Mouse (Mus musculus) thymus, adult 2 months (tissue): ENCODE data around the gene Bcor. TPM values are rescaled to one million over a fixed set of nuclear protein-coding genes. Genes with fewer than 3 reads are reported as not detected.

Source experiments
- DNase-seq: peaks from one replicate; pipeline ENCODE4 v3.0.0; 2021
- H3K27ac ChIP-seq: fragments of 200-500 bp; 2 replicates; pipeline ENCODE4 v1.5.1; 2012; ENCODE audit warnings: low read length, control low read depth; ENCODE audit not compliant: control insufficient read depth, insufficient read depth
- H3K27me3 ChIP-seq: fragments of 200-500 bp; 2 replicates; pipeline ENCODE4 v1.6.1; 2012; ENCODE audit warnings: mild to moderate bottlenecking, low read length, moderate library complexity, mixed read lengths; ENCODE audit not compliant: control insufficient read depth, insufficient read depth
- H3K36me3 ChIP-seq: fragments of 200-500 bp; 2 replicates; pipeline ENCODE4 v1.6.1; 2012; ENCODE audit warnings: mild to moderate bottlenecking, low read length, moderate library complexity; ENCODE audit not compliant: control insufficient read depth, insufficient read depth
- H3K4me1 ChIP-seq: fragments of 200-500 bp; replicated peaks from 2 replicates; pipeline ENCODE4 v1.6.1; 2012; ENCODE audit warnings: low read length; ENCODE audit not compliant: control insufficient read depth, insufficient read depth
- H3K4me3 ChIP-seq: fragments of 200-500 bp; 2 replicates; pipeline ENCODE4 v1.5.1; 2012; ENCODE audit warnings: mild to moderate bottlenecking, low read length, control low read depth, moderate library complexity; ENCODE audit not compliant: control insufficient read depth, insufficient read depth
- CTCF ChIP-seq: fragments of 200-500 bp; IDR thresholded peaks from 2 replicates; pipeline ENCODE4 v1.5.1; 2012; ENCODE audit warnings: mild to moderate bottlenecking, control low read depth, low read length, moderate library complexity, borderline replicate concordance; ENCODE audit not compliant: control insufficient read depth, poor library complexity, insufficient read depth; ENCODE audit errors: extremely low read depth
- POLR2A ChIP-seq: fragments of 200-500 bp; IDR thresholded peaks from 2 replicates; pipeline ENCODE4 v1.6.1; 2012; ENCODE audit warnings: mild to moderate bottlenecking, low read length, control low read depth, moderate library complexity; ENCODE audit not compliant: control insufficient read depth, poor library complexity, insufficient read depth; ENCODE audit errors: extremely low read depth
- WGBS: fragments of 180-500 bp; shearing (Covaris S2); methylation state at CpG from one replicate; pipeline ENCODE4 v1.1.7; 2018; 5-methylcytosine and 5-hydroxymethylcytosine counted together
- polyA plus RNA-seq: library from polyadenylated mRNA; depleted of rRNA; stranded (reverse); fragments of >200 nt; gene quantifications from 2 replicates; pipeline ENCODE4 v1.2.3, GENCODE M21; 2012

Gene Bcor
- polyA plus RNA-seq, 1 experiment = 30.6 TPM

- no peak for TF ChIP-seq POLR2A
- no peak for TF ChIP-seq CTCF
- Histone ChIP-seq H3K36me3 (no peaks in the 10 kb centered on the region), H3K4me3 (peak overlapping the region; percentile 88), H3K27ac (peak overlapping the region; percentile 74), H3K27me3 (no peaks in the 10 kb centered on the region), H3K4me1 (peaks cover 25% of the 10 kb centered on the region)
- WGBS = 2% methylated on average over 47 of the region's 56 CpGs
- DNase-seq = peak; percentile 28
Observed at GRCm38 (mm10) chrX:12091431-12092061, 68.6 kb downstream of the Bcor start.

DNA sequence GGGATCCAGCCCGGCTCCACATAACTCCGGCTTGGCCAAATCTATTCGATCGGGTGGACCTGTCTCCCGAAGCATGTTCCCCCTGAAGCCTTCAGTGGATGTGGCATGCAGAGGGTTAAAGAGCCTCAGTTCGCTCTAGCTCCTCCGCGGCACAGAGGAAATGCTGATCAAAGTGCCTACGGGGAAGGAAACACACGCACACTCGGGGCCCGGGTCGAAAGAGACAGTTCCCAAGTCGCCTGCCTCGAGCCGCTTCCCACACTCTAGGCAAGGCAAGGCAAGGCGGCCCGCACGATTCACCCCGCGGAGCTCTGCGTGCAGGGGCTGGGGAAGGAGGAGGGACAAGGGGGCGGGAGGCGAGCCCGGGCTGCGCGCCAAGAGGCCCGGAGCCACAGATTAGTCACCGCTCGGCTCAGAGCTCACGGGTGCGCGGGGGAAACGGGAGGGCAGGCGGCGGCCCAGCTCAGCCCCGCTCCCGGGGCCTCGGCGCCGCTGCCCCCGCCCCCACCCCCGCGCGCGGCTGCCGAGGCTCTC, 69.2 kb downstream of the Bcor start:
- Histone ChIP-seq H3K36me3 (no peaks in the 10 kb centered on the region), H3K27ac (peak overlapping the region; percentile 74), H3K4me1 (peaks cover 25% of the 10 kb centered on the region), H3K27me3 (no peaks in the 10 kb centered on the region), H3K4me3 (peak overlapping the region; percentile 88)
- TF ChIP-seq POLR2A = 0 out of 2 replicates have a peak, but pooled peaks have one; percentile 47
- TF ChIP-seq CTCF = no peak
- WGBS = 1% methylated on average over 23 of the region's 47 CpGs
- DNase-seq = peak; percentile 59

- no peak for TF ChIP-seq CTCF
- peaks cover 25% of the 10 kb centered on the region for H3K4me1 ChIP-seq
- 14% methylated on average over 37 of the region's 37 CpGs for WGBS
- H3K36me3 ChIP-seq = no peaks in the 10 kb centered on the region
- H3K27ac ChIP-seq = no peak overlapping the region
- H3K27me3 ChIP-seq = no peaks in the 10 kb centered on the region
- peak; percentile 12 for DNase-seq
- peak overlapping the region; percentile 88 for H3K4me3 ChIP-seq
Observed at GRCm38 (mm10) chrX:12090151-12090870, 69.8 kb downstream of the Bcor start.

DNA sequence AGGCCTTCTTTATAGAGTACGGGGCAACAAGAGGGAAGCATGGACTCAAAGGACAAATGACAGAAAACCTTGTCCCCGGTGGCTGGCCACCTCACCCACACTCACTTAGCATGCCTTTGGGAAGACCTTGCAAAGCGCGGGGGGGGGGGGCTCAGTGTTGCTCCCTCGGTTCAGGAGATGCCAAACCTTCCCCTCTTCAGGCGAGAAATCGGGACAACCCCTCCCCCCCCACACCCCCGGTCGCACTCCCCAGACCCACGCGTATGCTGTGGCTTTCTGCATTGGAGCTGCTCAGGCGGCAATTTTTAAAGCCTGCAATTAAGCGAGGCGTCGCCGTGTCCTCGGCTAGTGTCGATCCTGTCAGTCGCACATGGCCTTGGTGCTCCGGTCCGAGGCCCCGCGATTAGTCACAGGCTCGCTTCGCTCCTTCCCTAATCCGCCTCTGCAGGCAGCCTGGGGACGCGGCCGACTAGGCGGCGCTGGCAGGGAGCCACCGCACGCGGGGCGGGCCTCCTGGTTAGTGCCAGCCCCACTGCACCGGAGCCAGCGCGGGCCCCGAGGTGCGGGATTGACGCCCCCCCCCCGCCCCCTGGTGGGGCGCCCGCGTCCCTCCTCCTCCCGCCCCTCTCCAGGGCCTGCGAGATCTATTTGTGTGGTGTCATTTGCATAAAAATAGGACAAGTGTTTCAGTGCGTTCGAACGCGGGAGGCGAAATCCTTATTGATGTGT, 70.6 kb downstream of the Bcor start:
- 2% methylated on average over 43 of the region's 52 CpGs for WGBS
- H3K4me3 ChIP-seq = peak overlapping the region; percentile 88
- DNase-seq = peak; percentile 45
- H3K4me1 ChIP-seq = peaks cover 25% of the 10 kb centered on the region
- H3K27ac ChIP-seq = peak overlapping the region; percentile 94
- H3K36me3 ChIP-seq = no peaks in the 10 kb centered on the region
- H3K27me3 ChIP-seq = no peaks in the 10 kb centered on the region
- TF ChIP-seq POLR2A = no peak
- no peak for TF ChIP-seq CTCF

DNA sequence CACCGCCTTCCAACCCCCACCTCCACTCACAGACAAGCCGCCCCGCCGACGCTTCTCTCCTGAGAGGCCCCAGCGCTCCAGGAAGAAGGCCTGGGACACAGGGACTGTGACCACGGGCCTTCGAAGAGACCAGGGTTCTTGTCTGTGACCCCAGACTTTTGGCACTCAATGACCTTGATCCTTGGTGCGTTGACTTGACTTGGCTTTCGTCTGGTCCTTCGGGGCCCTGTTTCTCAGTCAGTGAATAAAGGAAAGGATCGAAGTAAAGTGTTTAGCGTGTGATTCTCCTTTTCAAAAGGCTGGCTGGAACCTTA, 71.2 kb downstream of the Bcor start:
- 6% methylated on average over 13 of the region's 13 CpGs for WGBS
- Histone ChIP-seq H3K27ac (peak overlapping the region; percentile 94), H3K36me3 (no peaks in the 10 kb centered on the region), H3K4me1 (peaks cover 25% of the 10 kb centered on the region), H3K4me3 (peak overlapping the region; percentile 88), H3K27me3 (no peaks in the 10 kb centered on the region)
- no peak for DNase-seq
- no peak for TF ChIP-seq POLR2A
- TF ChIP-seq CTCF = no peak

DNA sequence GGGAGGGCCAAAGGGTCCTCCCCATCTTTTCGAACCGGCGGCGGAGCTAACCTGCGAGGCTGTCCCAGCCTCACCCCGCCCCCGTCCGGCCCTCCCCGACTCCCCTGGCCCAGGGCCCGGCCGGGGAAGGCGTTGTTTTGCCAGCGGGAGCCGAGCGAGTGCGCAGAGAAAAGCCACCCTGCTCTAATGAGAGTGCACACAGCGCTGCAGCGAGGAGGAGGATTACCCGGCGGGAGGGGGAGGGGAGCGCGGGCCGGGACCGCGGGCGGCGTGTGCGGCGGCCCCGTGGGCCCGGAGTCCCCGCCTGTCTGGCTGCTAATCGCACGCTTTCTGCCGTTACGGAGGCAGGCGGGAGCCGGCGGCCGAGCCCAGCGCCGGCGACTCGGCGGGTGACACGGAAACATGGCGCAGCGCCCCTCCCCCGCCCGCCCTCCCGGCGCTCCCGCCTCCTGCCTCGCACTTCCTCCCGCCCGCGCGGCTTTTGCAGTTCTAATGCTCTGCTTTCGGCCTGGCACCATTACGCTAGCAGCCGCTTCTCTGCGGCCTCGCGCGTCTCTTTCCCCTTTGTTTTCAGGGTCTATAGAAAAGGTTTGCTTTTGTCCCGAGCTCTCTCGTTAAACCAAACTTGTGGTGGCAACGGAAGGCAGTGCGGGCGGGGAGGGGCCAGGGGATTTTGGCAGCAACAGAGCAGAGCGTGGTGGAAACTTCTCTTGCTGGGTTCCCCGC, 71.7 kb downstream of the Bcor start:
- no peaks in the 10 kb centered on the region for H3K27me3 ChIP-seq
- peak; percentile 63 for DNase-seq
- H3K36me3 ChIP-seq = no peaks in the 10 kb centered on the region
- TF ChIP-seq POLR2A (peak; percentile 21; the same call in 1 of the 2 replicates), CTCF (no peak)
- 1% methylated on average over 35 of the region's 72 CpGs for WGBS
- H3K4me3 ChIP-seq = peak overlapping the region; percentile 88
- H3K27ac ChIP-seq = peak overlapping the region; percentile 94
- peaks cover 24% of the 10 kb centered on the region for H3K4me1 ChIP-seq
